Mouse (Mus musculus): ENCODE measurements around the gene Adgrf5. TPM values are rescaled to one million over a fixed set of nuclear protein-coding genes. Genes with fewer than 3 reads are reported as not detected.

Adgrf5 gene
- polyA plus RNA-seq, 1 experiment, result 19.0 TPM

DNA sequence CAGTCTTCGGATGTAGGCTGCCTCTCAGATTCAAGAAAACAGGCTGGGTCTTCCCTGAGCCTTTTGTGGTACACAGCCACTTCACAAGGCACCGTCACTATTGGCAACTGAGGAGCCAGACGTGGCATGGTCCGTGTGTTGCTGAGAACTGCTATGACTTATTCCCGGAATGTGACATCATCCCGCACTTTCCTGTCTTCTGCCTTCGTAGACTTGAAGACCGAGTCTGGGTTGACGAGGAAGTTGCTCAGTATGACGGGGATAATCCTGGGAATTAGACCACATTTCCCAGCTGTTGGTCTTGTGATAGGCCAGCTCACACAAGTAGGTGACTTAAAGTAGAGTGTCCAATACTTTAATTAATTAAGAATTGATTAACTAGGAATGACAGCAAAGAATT lies 40.2 kb downstream of the Adgrf5 start:
- H3K27me3 ChIP-seq (ENCODE audit: control insufficient read depth, insufficient read depth, low read length), result no peaks in the 10 kb centered on the region
- no peak for TF ChIP-seq POLR2A (IDR thresholded peaks at IDR 0.05; ENCODE audit: borderline replicate concordance, insufficient read depth, low read length)
- no peak for TF ChIP-seq CTCF (IDR thresholded peaks at IDR 0.05; ENCODE audit: borderline replicate concordance, insufficient read depth, low read depth, low read length)
- no peak overlapping the region for H3K27ac ChIP-seq (ENCODE audit: insufficient read depth, low read length)
- no peaks in the 10 kb centered on the region for H3K4me1 ChIP-seq (ENCODE audit: control insufficient read depth, insufficient read depth, low read length)
- no peak for DNase-seq
- 65% methylated on average over 10 of the region's 10 CpGs for WGBS
- H3K4me3 ChIP-seq (replicated peaks; ENCODE audit: insufficient read depth, low read depth, low read length), result no peak overlapping the region

- TF ChIP-seq CTCF (IDR thresholded peaks at IDR 0.05; ENCODE audit: borderline replicate concordance, insufficient read depth, low read depth, low read length) (no peak), POLR2A (IDR thresholded peaks at IDR 0.05; ENCODE audit: borderline replicate concordance, insufficient read depth, low read length) (no peak)
- Histone ChIP-seq H3K4me3 (replicated peaks; ENCODE audit: insufficient read depth, low read depth, low read length) (no peak overlapping the region), H3K27ac (ENCODE audit: insufficient read depth, low read length) (no peak overlapping the region), H3K4me1 (ENCODE audit: control insufficient read depth, insufficient read depth, low read length) (no peaks in the 10 kb centered on the region), H3K27me3 (ENCODE audit: control insufficient read depth, insufficient read depth, low read length) (no peaks in the 10 kb centered on the region)
- DNase-seq, result no peak
- WGBS, result 48% methylated on average over 6 of the region's 6 CpGs
These were observed 43.6 kb downstream of the Adgrf5 start for GRCm38 (mm10) chr17:43403851-43404250.

- WGBS, result 77% methylated on average over 5 of the region's 5 CpGs
- Histone ChIP-seq H3K27ac (ENCODE audit: insufficient read depth, low read length) (no peak overlapping the region), H3K4me3 (replicated peaks; ENCODE audit: insufficient read depth, low read depth, low read length) (no peak overlapping the region), H3K27me3 (ENCODE audit: control insufficient read depth, insufficient read depth, low read length) (no peaks in the 10 kb centered on the region), H3K4me1 (ENCODE audit: control insufficient read depth, insufficient read depth, low read length) (no peaks in the 10 kb centered on the region)
- DNase-seq, result no peak
- no peak for TF ChIP-seq CTCF (IDR thresholded peaks at IDR 0.05; ENCODE audit: borderline replicate concordance, insufficient read depth, low read depth, low read length)
- no peak for TF ChIP-seq POLR2A (IDR thresholded peaks at IDR 0.05; ENCODE audit: borderline replicate concordance, insufficient read depth, low read length)
These were observed 44.2 kb downstream of the Adgrf5 start for GRCm38 (mm10) chr17:43404408-43404807.

GRCm38 (mm10) chr17:43406321-43406720 lies 46.1 kb downstream of the Adgrf5 start:
- WGBS, result 76% methylated on average over 3 of the region's 3 CpGs
- Histone ChIP-seq H3K27ac (ENCODE audit: insufficient read depth, low read length) (no peak overlapping the region), H3K4me3 (replicated peaks; ENCODE audit: insufficient read depth, low read depth, low read length) (no peak overlapping the region), H3K4me1 (ENCODE audit: control insufficient read depth, insufficient read depth, low read length) (no peaks in the 10 kb centered on the region), H3K27me3 (ENCODE audit: control insufficient read depth, insufficient read depth, low read length) (no peaks in the 10 kb centered on the region)
- no peak for DNase-seq
- TF ChIP-seq CTCF (IDR thresholded peaks at IDR 0.05; ENCODE audit: borderline replicate concordance, insufficient read depth, low read depth, low read length) (no peak), POLR2A (IDR thresholded peaks at IDR 0.05; ENCODE audit: borderline replicate concordance, insufficient read depth, low read length) (no peak)

DNA sequence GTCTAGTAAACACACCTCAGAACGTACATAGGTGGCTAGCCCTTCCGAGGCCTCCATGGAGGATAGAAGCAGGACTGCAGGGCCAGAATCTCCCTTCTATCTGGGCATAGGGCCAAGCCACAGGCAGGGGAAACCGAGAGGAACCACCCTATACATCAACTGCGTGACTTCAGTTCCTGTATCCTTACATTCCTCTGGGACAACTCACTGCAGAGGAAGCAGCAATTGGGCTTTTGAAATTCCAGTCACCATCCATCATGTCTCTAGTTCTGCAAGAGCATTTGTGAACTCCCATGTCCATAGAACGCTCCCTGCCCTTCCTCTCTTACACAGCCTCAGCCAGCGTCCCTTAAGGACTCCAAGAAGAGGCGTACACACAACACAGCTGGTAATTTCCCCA lies 47.3 kb downstream of the Adgrf5 start:
- 71% methylated on average over 7 of the region's 7 CpGs for WGBS
- H3K27ac ChIP-seq (ENCODE audit: insufficient read depth, low read length), result no peak overlapping the region
- no peak for DNase-seq
- no peaks in the 10 kb centered on the region for H3K4me1 ChIP-seq (ENCODE audit: control insufficient read depth, insufficient read depth, low read length)
- no peak for TF ChIP-seq POLR2A (IDR thresholded peaks at IDR 0.05; ENCODE audit: borderline replicate concordance, insufficient read depth, low read length)
- TF ChIP-seq CTCF (IDR thresholded peaks at IDR 0.05; ENCODE audit: borderline replicate concordance, insufficient read depth, low read depth, low read length), result no peak
- no peaks in the 10 kb centered on the region for H3K27me3 ChIP-seq (ENCODE audit: control insufficient read depth, insufficient read depth, low read length)
- no peak overlapping the region for H3K4me3 ChIP-seq (replicated peaks; ENCODE audit: insufficient read depth, low read depth, low read length)

DNA sequence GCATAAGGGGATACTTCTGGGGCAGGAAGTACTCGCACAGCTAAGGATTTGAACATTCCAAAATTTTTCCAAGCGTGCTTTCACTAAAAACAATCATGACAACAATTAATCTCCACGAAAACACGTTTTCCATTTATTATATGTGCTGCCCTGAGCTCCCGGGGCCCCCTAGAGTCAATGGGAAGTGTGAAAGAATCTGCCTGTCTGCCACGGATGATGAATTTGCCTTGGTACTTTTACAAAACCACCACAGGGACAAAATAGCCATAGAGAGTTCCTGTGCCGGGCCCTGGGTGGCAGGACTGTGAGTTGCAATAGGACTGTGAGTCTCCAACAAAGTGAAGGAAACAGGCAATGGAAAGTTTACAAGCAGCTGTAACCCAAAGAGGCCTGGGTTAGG lies 52.9 kb downstream of the Adgrf5 start:
- TF ChIP-seq POLR2A (IDR thresholded peaks at IDR 0.05; ENCODE audit: borderline replicate concordance, insufficient read depth, low read length), result no peak
- no peak for TF ChIP-seq CTCF (IDR thresholded peaks at IDR 0.05; ENCODE audit: borderline replicate concordance, insufficient read depth, low read depth, low read length)
- WGBS, result 57% methylated on average over 7 of the region's 7 CpGs
- Histone ChIP-seq H3K4me1 (ENCODE audit: control insufficient read depth, insufficient read depth, low read length) (no peaks in the 10 kb centered on the region), H3K27ac (ENCODE audit: insufficient read depth, low read length) (no peak overlapping the region), H3K27me3 (ENCODE audit: control insufficient read depth, insufficient read depth, low read length) (no peaks in the 10 kb centered on the region), H3K4me3 (replicated peaks; ENCODE audit: insufficient read depth, low read depth, low read length) (no peak overlapping the region)
- no peak for DNase-seq

GRCm38 (mm10) chr17:43419204-43419603 lies 59.0 kb downstream of the Adgrf5 start:
- Histone ChIP-seq H3K4me3 (replicated peaks; ENCODE audit: insufficient read depth, low read depth, low read length) (no peak overlapping the region), H3K4me1 (ENCODE audit: control insufficient read depth, insufficient read depth, low read length) (no peaks in the 10 kb centered on the region), H3K27ac (ENCODE audit: insufficient read depth, low read length) (no peak overlapping the region), H3K27me3 (ENCODE audit: control insufficient read depth, insufficient read depth, low read length) (no peaks in the 10 kb centered on the region)
- no peak for DNase-seq
- no peak for TF ChIP-seq CTCF (IDR thresholded peaks at IDR 0.05; ENCODE audit: borderline replicate concordance, insufficient read depth, low read depth, low read length)
- no peak for TF ChIP-seq POLR2A (IDR thresholded peaks at IDR 0.05; ENCODE audit: borderline replicate concordance, insufficient read depth, low read length)
- WGBS, result 90% methylated on average over 5 of the region's 5 CpGs

GRCm38 (mm10) chr17:43420381-43420780 lies 60.1 kb downstream of the Adgrf5 start:
- H3K4me3 ChIP-seq (replicated peaks; ENCODE audit: insufficient read depth, low read depth, low read length), result no peak overlapping the region
- H3K4me1 ChIP-seq (ENCODE audit: control insufficient read depth, insufficient read depth, low read length), result no peaks in the 10 kb centered on the region
- no peaks in the 10 kb centered on the region for H3K27me3 ChIP-seq (ENCODE audit: control insufficient read depth, insufficient read depth, low read length)
- DNase-seq, result no peak
- no peak overlapping the region for H3K27ac ChIP-seq (ENCODE audit: insufficient read depth, low read length)
- 82% methylated on average over 3 of the region's 3 CpGs for WGBS
- no peak for TF ChIP-seq CTCF (IDR thresholded peaks at IDR 0.05; ENCODE audit: borderline replicate concordance, insufficient read depth, low read depth, low read length)
- TF ChIP-seq POLR2A (IDR thresholded peaks at IDR 0.05; ENCODE audit: borderline replicate concordance, insufficient read depth, low read length), result no peak

All from cerebellum, adult 2 months (tissue).